Mouse (Mus musculus): ENCODE measurements around the gene Apaf1. TPM values are rescaled to one million over a fixed set of nuclear protein-coding genes. Genes with fewer than 3 reads are reported as not detected.
A peak's percentile ranks its signal among the peaks of the same experiment; 100 is the strongest.

Apaf1 gene
- polyA plus RNA-seq (2016; fragmentation: Nextera tagmentation; extraction: Ambion mirVana) = 33.0 and 35.4 TPM in 2 replicates

- WGBS = under 1% methylated on average over 87 of the region's 87 CpGs
- peak within 1 kb of the TSS; percentile 83 for H3K27ac ChIP-seq
- peak; percentile 97 for ATAC-seq (ENCODE audit: insufficient number of reproducible peaks, insufficient read depth, low FRiP score, low TSS enrichment)
Observed at GRCm38 (mm10) chr10:91082550-91083392, at the start of gene Apaf1, which contains the start of gene Ikbip. TSS of gene Apaf1 (minus strand) at chr10:91082770. TSS of gene Ikbip (plus strand) at chr10:91082940.

DNA sequence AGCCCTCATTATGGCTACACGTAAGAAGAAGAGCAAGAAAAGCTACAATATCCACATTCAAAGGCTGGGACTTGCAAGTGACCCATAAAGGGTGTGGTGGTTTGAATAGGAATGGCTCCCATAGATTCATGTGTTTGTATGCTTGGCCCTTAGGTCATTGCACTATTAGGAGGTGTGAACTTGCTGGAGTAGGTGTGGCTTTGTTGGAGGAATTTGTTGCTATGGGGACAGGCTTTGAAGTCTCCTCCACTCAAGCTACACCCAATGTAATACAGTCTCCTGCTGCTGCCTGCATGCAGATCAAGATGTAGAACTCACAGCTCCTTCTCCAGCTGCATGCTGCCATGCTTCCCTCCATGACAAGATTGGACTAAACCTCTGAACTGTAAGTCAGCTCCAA lies 49.0 kb upstream of the Apaf1 start:
- Histone ChIP-seq H3K36me3 (no peaks in the 10 kb centered on the region), H3K4me3 (no peak overlapping the region), H3K4me1 (no peaks in the 10 kb centered on the region), H3K27ac (no peak overlapping the region), H3K4me2 (replicated peaks) (no peak overlapping the region), H3K27me3 (no peaks in the 10 kb centered on the region), H3K9me3 (no peaks in the 10 kb centered on the region), H3K9ac (no peak overlapping the region)
- no peak for ATAC-seq (ENCODE audit: insufficient number of reproducible peaks, insufficient read depth, low FRiP score, low TSS enrichment)
- WGBS = 90% methylated on average over 1 of the region's 1 CpGs

More at GRCm38 (mm10) chr10:91082550-91083392, at the start of gene Apaf1, which contains the start of gene Ikbip:
- no peaks in the 10 kb centered on the region for H3K27me3 ChIP-seq
- no peaks in the 10 kb centered on the region for H3K4me1 ChIP-seq
- H3K9me3 ChIP-seq = no peaks in the 10 kb centered on the region
- H3K4me2 ChIP-seq (replicated peaks) = peak within 1 kb of the TSS; percentile 55
- peak within 1 kb of the TSS; percentile 89 for H3K4me3 ChIP-seq
- peak within 1 kb of the TSS; percentile 82 for H3K9ac ChIP-seq
- H3K36me3 ChIP-seq = peaks cover 11% of the 10 kb centered on the region

- Histone ChIP-seq H3K4me2 (replicated peaks) (no peak overlapping the region), H3K4me3 (no peak overlapping the region), H3K9me3 (no peaks in the 10 kb centered on the region), H3K4me1 (no peaks in the 10 kb centered on the region), H3K27me3 (no peaks in the 10 kb centered on the region), H3K36me3 (no peaks in the 10 kb centered on the region), H3K9ac (no peak overlapping the region), H3K27ac (no peak overlapping the region)
- 82% methylated on average over 3 of the region's 3 CpGs for WGBS
- ATAC-seq (ENCODE audit: insufficient number of reproducible peaks, insufficient read depth, low FRiP score, low TSS enrichment) = no peak
Observed at GRCm38 (mm10) chr10:91130792-91131191, 48.2 kb upstream of the Apaf1 start.

GRCm38 (mm10) chr10:91128551-91129160 lies 46.1 kb upstream of the Apaf1 start:
- 85% methylated on average over 1 of the region's 1 CpGs for WGBS
- Histone ChIP-seq H3K9me3 (no peaks in the 10 kb centered on the region), H3K36me3 (no peaks in the 10 kb centered on the region), H3K9ac (no peak overlapping the region), H3K4me3 (no peak overlapping the region), H3K27ac (no peak overlapping the region), H3K4me1 (0 out of 2 replicates have a peak, but pooled peaks cover 5% of the 10 kb centered on the region), H3K4me2 (replicated peaks) (no peak overlapping the region), H3K27me3 (no peaks in the 10 kb centered on the region)
- ATAC-seq (ENCODE audit: insufficient number of reproducible peaks, insufficient read depth, low FRiP score, low TSS enrichment) = no peak

DNA sequence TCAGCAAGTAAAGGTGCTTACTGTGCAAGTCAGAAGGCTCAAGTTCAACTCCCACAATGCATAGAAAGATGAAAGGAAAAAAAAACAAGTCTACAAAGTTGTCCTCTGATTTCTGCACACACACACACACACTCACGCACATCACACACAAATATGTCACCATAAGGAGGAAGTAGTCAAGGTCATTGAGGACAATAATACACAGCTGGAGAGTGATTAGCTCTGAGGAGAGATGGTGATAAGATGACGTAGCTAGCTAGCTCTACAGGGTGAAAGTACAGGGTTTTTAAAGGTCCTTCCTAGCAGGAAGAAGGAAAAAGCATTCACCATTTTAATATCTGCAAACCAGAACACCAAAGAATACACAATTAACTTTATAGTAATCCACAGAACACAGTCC lies 44.8 kb upstream of the Apaf1 start:
- Histone ChIP-seq H3K9me3 (no peaks in the 10 kb centered on the region), H3K4me1 (peaks cover 9% of the 10 kb centered on the region; the same call in 1 of the 2 replicates), H3K27ac (no peak overlapping the region), H3K9ac (no peak overlapping the region), H3K4me2 (replicated peaks) (no peak overlapping the region), H3K36me3 (no peaks in the 10 kb centered on the region), H3K27me3 (no peaks in the 10 kb centered on the region), H3K4me3 (no peak overlapping the region)
- WGBS = 78% methylated on average over 2 of the region's 2 CpGs
- ATAC-seq (ENCODE audit: insufficient number of reproducible peaks, insufficient read depth, low FRiP score, low TSS enrichment) = no peak

GRCm38 (mm10) chr10:91126618-91127355 lies 44.2 kb upstream of the Apaf1 start:
- WGBS = 82% methylated on average over 10 of the region's 10 CpGs
- H3K27me3 ChIP-seq = no peaks in the 10 kb centered on the region

DNA sequence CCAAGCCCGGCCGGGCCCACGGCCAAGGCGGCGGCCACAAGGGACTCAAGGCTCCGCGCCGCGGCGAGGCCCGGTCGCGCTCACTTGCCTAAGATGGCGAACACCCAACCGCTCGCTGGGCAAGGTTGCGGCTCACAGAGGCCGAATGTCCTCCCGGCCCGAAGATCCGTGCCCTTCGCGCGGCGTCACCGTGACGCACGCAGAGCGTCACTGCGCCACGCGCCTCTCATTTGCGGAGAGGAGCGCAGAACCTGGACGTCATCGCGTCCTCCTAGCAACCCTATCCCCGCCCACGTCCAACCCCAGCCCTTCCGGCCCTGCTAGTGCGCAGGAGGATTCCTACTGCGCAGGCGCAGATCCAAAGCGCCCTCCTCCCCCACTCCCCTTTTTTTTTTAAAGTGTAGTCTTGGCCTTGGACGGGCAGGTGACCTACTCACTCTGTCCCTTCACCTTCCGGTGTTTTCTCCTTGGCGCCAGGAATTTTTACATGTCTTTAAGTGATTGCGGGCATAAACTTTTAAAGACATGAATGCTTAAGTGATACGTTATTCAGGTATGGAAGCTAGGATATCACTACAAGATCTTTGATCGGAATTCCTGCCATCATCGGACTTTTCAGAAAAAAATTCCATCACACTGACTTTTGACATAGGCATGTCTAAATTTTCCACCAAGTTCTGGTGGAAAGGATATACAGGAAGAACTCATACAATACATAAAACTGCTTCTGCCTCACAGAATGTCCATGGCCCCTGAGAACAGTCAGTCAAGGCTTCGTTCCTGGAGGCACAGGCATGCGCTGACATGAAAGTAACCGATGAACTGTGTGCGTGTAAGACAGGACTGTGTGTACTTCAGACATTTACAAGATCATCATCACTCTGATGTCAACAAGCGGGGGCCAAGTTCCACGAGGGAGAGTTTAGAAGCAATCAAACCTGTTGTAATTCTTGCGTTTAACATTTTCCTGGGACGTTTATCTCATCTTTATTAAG lies 41.6 kb upstream of the Apaf1 start, which contains the start of gene Slc25a3:
Gene Slc25a3 (minus strand): TSS at position 232 of the 995 bp plus-strand sequence.
- H3K4me3 ChIP-seq = peak within 1 kb of the TSS; percentile 93
- peaks cover 26% of the 10 kb centered on the region for H3K36me3 ChIP-seq
- WGBS = 14% methylated on average over 59 of the region's 59 CpGs
- peak within 1 kb of the TSS; percentile 90 for H3K4me2 ChIP-seq (replicated peaks)
- no peaks in the 10 kb centered on the region for H3K9me3 ChIP-seq
- ATAC-seq (ENCODE audit: insufficient number of reproducible peaks, insufficient read depth, low FRiP score, low TSS enrichment) = peak; percentile 99
- H3K4me1 ChIP-seq = peaks cover 17% of the 10 kb centered on the region
- H3K27me3 ChIP-seq = no peaks in the 10 kb centered on the region
- peak within 1 kb of the TSS; percentile 99 for H3K9ac ChIP-seq
- H3K27ac ChIP-seq = peak within 1 kb of the TSS; percentile 89

More at GRCm38 (mm10) chr10:91126618-91127355, 44.2 kb upstream of the Apaf1 start:
- no peak for ATAC-seq (ENCODE audit: insufficient number of reproducible peaks, insufficient read depth, low FRiP score, low TSS enrichment)
- Histone ChIP-seq H3K36me3 (peaks cover 3% of the 10 kb centered on the region), H3K27ac (no peak overlapping the region), H3K4me2 (replicated peaks) (no peak overlapping the region), H3K4me1 (peaks cover 14% of the 10 kb centered on the region), H3K4me3 (no peak overlapping the region), H3K9ac (no peak overlapping the region), H3K9me3 (no peaks in the 10 kb centered on the region)

DNA sequence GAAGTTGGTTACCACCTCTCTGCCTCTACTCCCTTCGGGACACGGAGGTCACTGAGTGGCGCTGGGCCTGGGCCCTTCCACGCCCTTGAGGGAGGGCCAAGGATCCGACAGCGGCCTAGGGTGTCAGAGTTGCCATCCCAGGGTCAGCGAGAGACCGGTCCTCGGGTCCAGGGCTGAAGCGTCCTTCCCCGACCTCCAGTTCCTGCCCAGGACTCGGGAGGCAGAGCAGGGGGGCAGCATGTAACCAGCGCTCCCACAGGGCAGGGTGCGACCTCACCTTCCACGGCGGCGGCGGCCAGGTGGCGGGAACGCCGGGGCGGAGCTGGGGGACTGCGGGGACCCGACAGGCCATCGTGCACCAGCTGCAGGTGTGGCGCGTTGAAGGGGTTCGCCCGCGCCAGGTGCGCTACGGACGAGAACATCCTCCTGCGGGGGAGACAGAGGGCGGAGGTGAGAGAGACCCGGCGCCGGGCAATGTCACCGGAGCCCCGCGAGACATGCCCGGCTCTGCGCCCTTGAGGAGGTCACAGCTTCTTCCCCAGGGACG lies 40.8 kb upstream of the Apaf1 start:
- peak overlapping the region; percentile 99 for H3K9ac ChIP-seq
- peak overlapping the region; percentile 93 for H3K4me3 ChIP-seq
- peak overlapping the region; percentile 89 for H3K27ac ChIP-seq
- ATAC-seq (ENCODE audit: insufficient number of reproducible peaks, insufficient read depth, low FRiP score, low TSS enrichment) = peak; percentile 62
- peak overlapping the region; percentile 90 for H3K4me2 ChIP-seq (replicated peaks)
- peaks cover 33% of the 10 kb centered on the region for H3K36me3 ChIP-seq
- H3K27me3 ChIP-seq = no peaks in the 10 kb centered on the region
- peaks cover 17% of the 10 kb centered on the region for H3K4me1 ChIP-seq
- H3K9me3 ChIP-seq = no peaks in the 10 kb centered on the region
- WGBS = under 1% methylated on average over 44 of the region's 44 CpGs

DNA sequence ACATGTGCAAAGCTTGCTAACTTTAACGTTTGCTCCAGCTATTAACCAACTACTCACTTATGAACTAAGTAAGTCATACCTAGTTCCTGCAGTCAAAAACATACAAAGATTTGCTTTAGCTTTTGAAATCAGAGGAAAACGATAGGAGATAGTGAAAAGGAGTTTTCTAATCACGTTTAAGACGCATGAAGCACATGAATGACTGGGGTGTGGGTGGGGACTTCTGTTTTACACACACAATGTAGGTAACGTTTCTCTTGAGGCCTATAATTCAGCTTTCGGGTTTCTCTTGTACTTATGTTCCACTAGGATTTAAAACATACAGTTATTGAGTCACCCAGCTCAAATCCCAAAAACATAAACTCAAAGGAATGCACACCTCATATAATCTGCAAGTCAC lies 40.1 kb upstream of the Apaf1 start:
- Histone ChIP-seq H3K9ac (peak overlapping the region; percentile 99), H3K4me2 (replicated peaks) (peak overlapping the region; percentile 90)
- 41% methylated on average over 6 of the region's 6 CpGs for WGBS

DNA sequence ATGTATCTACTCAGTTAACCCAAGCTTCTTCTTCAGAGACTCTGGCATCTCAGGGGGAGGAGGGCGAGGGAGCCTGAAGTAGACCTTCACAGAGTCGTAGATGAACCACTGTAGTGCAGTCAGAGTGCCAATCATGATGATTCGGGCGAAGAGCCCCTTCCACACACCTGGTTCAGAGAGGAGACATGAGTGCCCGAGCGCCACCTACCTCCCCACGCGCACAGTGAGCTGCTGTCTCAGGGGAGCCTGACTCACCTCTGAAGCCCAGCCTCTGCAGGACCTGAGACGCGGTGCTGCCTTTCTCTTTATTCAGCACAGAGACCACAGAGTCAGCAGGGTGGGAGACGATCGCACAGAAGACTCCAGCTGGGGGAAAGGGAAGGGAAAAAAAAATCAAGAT lies 34.4 kb upstream of the Apaf1 start:
- WGBS = 91% methylated on average over 12 of the region's 12 CpGs
- no peak for ATAC-seq (ENCODE audit: insufficient number of reproducible peaks, insufficient read depth, low FRiP score, low TSS enrichment)
- H3K4me3 ChIP-seq = no peak overlapping the region
- H3K4me2 ChIP-seq (replicated peaks) = no peak overlapping the region
- H3K9ac ChIP-seq = no peak overlapping the region
- peaks cover 11% of the 10 kb centered on the region; the same call in 1 of the 2 replicates for H3K9me3 ChIP-seq
- peaks cover 89% of the 10 kb centered on the region for H3K36me3 ChIP-seq
- H3K27ac ChIP-seq = no peak overlapping the region
- no peaks in the 10 kb centered on the region for H3K27me3 ChIP-seq
- peaks cover 5% of the 10 kb centered on the region; the same call in 1 of the 2 replicates for H3K4me1 ChIP-seq

More for the DNA sequence above, 40.1 kb upstream of the Apaf1 start:
- Histone ChIP-seq H3K27ac (no peak overlapping the region), H3K36me3 (peaks cover 40% of the 10 kb centered on the region), H3K4me3 (peak overlapping the region; percentile 93), H3K4me1 (peaks cover 17% of the 10 kb centered on the region), H3K9me3 (no peaks in the 10 kb centered on the region), H3K27me3 (no peaks in the 10 kb centered on the region)
- ATAC-seq (ENCODE audit: insufficient number of reproducible peaks, insufficient read depth, low FRiP score, low TSS enrichment) = no peak

All from embryonic facial prominence, embryonic 12.5 days (tissue).